Mouse (Mus musculus) embryonic fibroblast, embryonic 13.5 days (primary cell): ENCODE measurements around the gene 1110051M20Rik.

Experiments
- CTCF ChIP-seq: IDR thresholded peaks from 2 replicates; pipeline ENCODE4 v1.5.1; 2011; ENCODE audit warnings: mild to moderate bottlenecking, control low read depth, low read length, moderate library complexity, borderline replicate concordance; ENCODE audit not compliant: insufficient read depth
- POLR2A ChIP-seq: IDR thresholded peaks from 2 replicates; pipeline ENCODE4 v1.6.1; 2011; ENCODE audit warnings: low read depth, mild to moderate bottlenecking, control low read depth, low read length, moderate library complexity

- TF ChIP-seq POLR2A, result no peak
- TF ChIP-seq CTCF, result no peak
Measured at GRCm38 (mm10) chr2:91485256-91485655, 40.8 kb upstream of the 1110051M20Rik start.
